Mouse (Mus musculus): ENCODE data around the gene Gm20388. TPM values are rescaled to one million over a fixed set of nuclear protein-coding genes. Genes with fewer than 3 reads are reported as not detected.
A peak's percentile ranks its signal among the peaks of the same experiment; 100 is the strongest.

Gene Gm20388
- total and polyA plus RNA-seq, 3 experiments: 0.02 to 0.05 TPM; not detected in 1

- peak; percentile 76 for ATAC-seq (ENCODE audit: extremely low read depth, insufficient number of reproducible peaks, low FRiP score, poor library complexity, severe bottlenecking)
- peak; percentile 86 for DNase-seq (ENCODE audit: low spot score)
- H3K27me3 ChIP-seq (ENCODE audit: insufficient read depth, low read length): no peaks in the 10 kb centered on the region
- peaks cover 82% of the 10 kb centered on the region for H3K4me1 ChIP-seq (ENCODE audit: insufficient read depth, low read depth, low read length)
- H3K36me3 ChIP-seq (replicated peaks): peaks cover 56% of the 10 kb centered on the region
- TF ChIP-seq CTCF (IDR thresholded peaks at IDR 0.05; ENCODE audit: low read depth, low read length) (no peak), TAL1 (conservative IDR thresholded peaks at IDR 0.05; ENCODE audit: low read depth, low read length) (no peak), GATA1 (IDR thresholded peaks at IDR 0.05; ENCODE audit: borderline replicate concordance, low read length) (no peak), GATA2 (IDR thresholded peaks at IDR 0.05; ENCODE audit: borderline replicate concordance, low read depth, low read length) (no peak), POLR2AphosphoS5 (IDR thresholded peaks at IDR 0.05; ENCODE audit: insufficient replicate concordance, low read depth, low read length) (no peak)
- 0 out of 2 replicates have a peak, but pooled peaks cover 2% of the 10 kb centered on the region for H3K9me3 ChIP-seq (replicated peaks)
- H3K4me3 ChIP-seq (ENCODE audit: low read depth, low read length): peak overlapping the region; percentile 86
Measured at GRCm38 (mm10) chr8:122547815-122548214, 2637.2 kb downstream of the Gm20388 start.

DNA sequence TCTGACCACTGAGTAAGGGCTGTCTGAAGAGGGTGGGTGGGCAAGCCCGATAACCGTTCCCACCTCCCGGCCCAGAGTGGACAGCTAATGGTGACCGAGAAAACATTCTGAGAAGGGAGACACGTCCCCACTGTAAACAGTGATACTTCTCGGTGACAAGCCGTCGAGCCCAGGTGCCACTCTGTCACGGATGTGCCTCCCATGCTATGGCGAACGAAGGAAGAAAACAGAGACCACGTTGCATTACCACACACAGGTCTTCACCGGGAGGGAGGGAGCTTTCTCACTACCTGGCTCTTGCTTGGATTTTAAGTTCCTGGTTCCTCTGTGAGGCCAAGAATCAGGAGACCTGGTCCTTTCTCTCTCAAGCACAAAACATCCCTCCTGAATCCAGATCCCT lies 2637.7 kb downstream of the Gm20388 start:
- TF ChIP-seq CTCF (IDR thresholded peaks at IDR 0.05; ENCODE audit: low read depth, low read length) (no peak), POLR2AphosphoS5 (IDR thresholded peaks at IDR 0.05; ENCODE audit: insufficient replicate concordance, low read depth, low read length) (no peak), TAL1 (conservative IDR thresholded peaks at IDR 0.05; ENCODE audit: low read depth, low read length) (no peak), GATA2 (IDR thresholded peaks at IDR 0.05; ENCODE audit: borderline replicate concordance, low read depth, low read length) (no peak), GATA1 (IDR thresholded peaks at IDR 0.05; ENCODE audit: borderline replicate concordance, low read length) (no peak)
- ATAC-seq (ENCODE audit: extremely low read depth, insufficient number of reproducible peaks, low FRiP score, poor library complexity, severe bottlenecking) (no peak), DNase-seq (ENCODE audit: low spot score) (no peak)
- H3K9me3 ChIP-seq (replicated peaks): 0 out of 2 replicates have a peak, but pooled peaks cover 2% of the 10 kb centered on the region
- peak overlapping the region; percentile 86 for H3K4me3 ChIP-seq (ENCODE audit: low read depth, low read length)
- H3K4me1 ChIP-seq (ENCODE audit: insufficient read depth, low read depth, low read length): peaks cover 79% of the 10 kb centered on the region
- peaks cover 51% of the 10 kb centered on the region for H3K36me3 ChIP-seq (replicated peaks)
- H3K27me3 ChIP-seq (ENCODE audit: insufficient read depth, low read length): no peaks in the 10 kb centered on the region

DNA sequence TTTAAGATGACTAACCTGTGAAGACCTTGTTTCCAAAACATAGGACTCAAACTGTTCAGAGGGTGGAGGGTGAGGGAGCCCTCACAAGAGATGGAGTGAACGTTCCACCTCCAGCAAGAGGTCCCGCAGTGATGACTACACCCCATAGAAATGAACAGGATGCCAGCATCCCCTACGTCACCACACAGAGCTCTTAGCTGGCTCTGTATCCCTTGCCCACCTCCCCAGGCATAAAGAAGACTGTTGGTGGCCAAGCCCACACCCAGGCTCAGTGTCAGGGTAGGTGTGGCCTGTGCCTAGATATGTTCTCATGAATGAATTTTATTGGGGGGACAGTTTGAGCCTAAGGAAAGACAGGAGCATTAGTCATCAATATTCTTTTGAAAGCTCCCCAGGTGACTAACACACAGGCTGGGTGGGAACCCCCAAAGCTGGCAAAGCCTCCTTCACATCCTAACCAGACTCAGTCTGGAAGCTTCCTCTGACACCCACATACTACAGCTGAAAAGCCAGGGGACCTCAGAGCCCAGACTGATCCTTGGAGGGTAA lies 2638.3 kb downstream of the Gm20388 start:
- TF ChIP-seq TAL1 (conservative IDR thresholded peaks at IDR 0.05; ENCODE audit: low read depth, low read length) (no peak), GATA1 (IDR thresholded peaks at IDR 0.05; ENCODE audit: borderline replicate concordance, low read length) (no peak)
- Histone ChIP-seq H3K36me3 (replicated peaks) (peaks cover 45% of the 10 kb centered on the region), H3K4me1 (ENCODE audit: insufficient read depth, low read depth, low read length) (peaks cover 78% of the 10 kb centered on the region), H3K27me3 (ENCODE audit: insufficient read depth, low read length) (no peaks in the 10 kb centered on the region), H3K9me3 (replicated peaks) (0 out of 2 replicates have a peak, but pooled peaks cover under 1% of the 10 kb centered on the region), H3K4me3 (ENCODE audit: low read depth, low read length) (peak overlapping the region; percentile 86)
- DNase-seq (ENCODE audit: low spot score) (no peak), ATAC-seq (ENCODE audit: extremely low read depth, insufficient number of reproducible peaks, low FRiP score, poor library complexity, severe bottlenecking) (no peak)

- TF ChIP-seq GATA2 (IDR thresholded peaks at IDR 0.05; ENCODE audit: borderline replicate concordance, low read depth, low read length): no peak
- TF ChIP-seq CTCF (IDR thresholded peaks at IDR 0.05; ENCODE audit: low read depth, low read length): no peak
- no peak for TF ChIP-seq GATA1 (IDR thresholded peaks at IDR 0.05; ENCODE audit: borderline replicate concordance, low read length)
- TF ChIP-seq POLR2AphosphoS5 (IDR thresholded peaks at IDR 0.05; ENCODE audit: insufficient replicate concordance, low read depth, low read length): no peak
- no peak for TF ChIP-seq TAL1 (conservative IDR thresholded peaks at IDR 0.05; ENCODE audit: low read depth, low read length)
- Histone ChIP-seq H3K4me3 (ENCODE audit: low read depth, low read length) (peak overlapping the region; percentile 86), H3K27me3 (ENCODE audit: insufficient read depth, low read length) (no peaks in the 10 kb centered on the region), H3K9me3 (replicated peaks) (no peaks in the 10 kb centered on the region), H3K4me1 (ENCODE audit: insufficient read depth, low read depth, low read length) (peaks cover 71% of the 10 kb centered on the region), H3K36me3 (replicated peaks) (peaks cover 35% of the 10 kb centered on the region)
- DNase-seq (ENCODE audit: low spot score): no peak
- no peak for ATAC-seq (ENCODE audit: extremely low read depth, insufficient number of reproducible peaks, low FRiP score, poor library complexity, severe bottlenecking)
Measured at GRCm38 (mm10) chr8:122550234-122550994, 2639.8 kb downstream of the Gm20388 start.

- TF ChIP-seq POLR2AphosphoS5 (IDR thresholded peaks at IDR 0.05; ENCODE audit: insufficient replicate concordance, low read depth, low read length): no peak
- no peak for TF ChIP-seq CTCF (IDR thresholded peaks at IDR 0.05; ENCODE audit: low read depth, low read length)
- no peak for ATAC-seq (ENCODE audit: extremely low read depth, insufficient number of reproducible peaks, low FRiP score, poor library complexity, severe bottlenecking)
- H3K4me3 ChIP-seq (ENCODE audit: low read depth, low read length): peak overlapping the region; percentile 86
- no peak for DNase-seq (ENCODE audit: low spot score)
- peaks cover 33% of the 10 kb centered on the region for H3K36me3 ChIP-seq (replicated peaks)
- no peaks in the 10 kb centered on the region for H3K27me3 ChIP-seq (ENCODE audit: insufficient read depth, low read length)
- no peaks in the 10 kb centered on the region for H3K9me3 ChIP-seq (replicated peaks)
- peaks cover 71% of the 10 kb centered on the region for H3K4me1 ChIP-seq (ENCODE audit: insufficient read depth, low read depth, low read length)
Measured at GRCm38 (mm10) chr8:122550995-122551264, 2640.3 kb downstream of the Gm20388 start.

DNA sequence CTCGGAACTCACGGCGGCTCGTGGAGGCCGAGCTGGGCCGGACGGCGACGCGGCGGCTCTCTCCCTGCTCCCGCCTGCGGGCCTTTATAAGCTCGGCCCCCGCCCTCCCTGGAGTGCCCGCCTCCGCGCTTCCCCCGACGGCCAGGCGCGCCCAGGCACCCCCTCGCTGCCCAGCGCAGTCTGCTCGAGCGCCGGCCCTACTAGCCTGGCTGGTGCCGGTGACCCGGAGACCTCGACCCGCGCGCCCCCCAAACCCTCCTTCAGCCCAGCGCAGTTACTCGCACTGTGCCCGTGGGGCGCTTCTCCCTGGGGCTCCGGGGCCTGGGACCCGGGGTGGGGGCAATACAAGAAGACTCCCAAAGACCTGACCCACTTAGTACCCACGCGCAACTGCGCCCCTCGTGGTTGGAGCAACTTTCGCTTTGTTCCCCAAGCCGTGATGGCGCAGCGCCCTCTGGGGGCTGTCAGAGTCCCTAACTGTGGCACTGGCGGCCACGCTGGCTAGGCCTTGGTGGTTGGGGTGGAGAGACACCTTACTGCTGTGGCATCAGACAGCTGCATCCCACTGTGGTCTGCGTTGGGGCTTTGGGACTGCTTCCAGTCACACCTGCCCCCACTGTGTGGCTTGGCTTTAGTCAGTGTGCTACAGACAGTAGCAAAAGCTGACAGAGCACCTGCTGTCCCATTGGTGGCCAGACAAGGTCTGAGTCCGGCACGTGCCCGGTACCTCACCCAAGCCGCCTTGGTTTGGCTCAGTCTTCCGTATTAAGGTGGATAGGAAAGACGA lies 2640.8 kb downstream of the Gm20388 start, which contains the start of gene Piezo1:
Gene Piezo1, minus strand, starts transcription at position 65 of the 787 bp plus-strand sequence.
- H3K4me3 ChIP-seq (ENCODE audit: low read depth, low read length): peak within 1 kb of the TSS; percentile 86
- no peaks in the 10 kb centered on the region for H3K9me3 ChIP-seq (replicated peaks)
- H3K36me3 ChIP-seq (replicated peaks): peaks cover 28% of the 10 kb centered on the region
- TF ChIP-seq CTCF (IDR thresholded peaks at IDR 0.05; ENCODE audit: low read depth, low read length) (peak; percentile 94), GATA2 (IDR thresholded peaks at IDR 0.05; ENCODE audit: borderline replicate concordance, low read depth, low read length) (no peak), GATA1 (IDR thresholded peaks at IDR 0.05; ENCODE audit: borderline replicate concordance, low read length) (no peak), TAL1 (conservative IDR thresholded peaks at IDR 0.05; ENCODE audit: low read depth, low read length) (no peak), POLR2AphosphoS5 (IDR thresholded peaks at IDR 0.05; ENCODE audit: insufficient replicate concordance, low read depth, low read length) (no peak)
- no peaks in the 10 kb centered on the region for H3K27me3 ChIP-seq (ENCODE audit: insufficient read depth, low read length)
- peak; percentile 30; the same call in 1 of the 2 replicates for ATAC-seq (ENCODE audit: extremely low read depth, insufficient number of reproducible peaks, low FRiP score, poor library complexity, severe bottlenecking)
- H3K4me1 ChIP-seq (ENCODE audit: insufficient read depth, low read depth, low read length): peaks cover 71% of the 10 kb centered on the region
- DNase-seq (ENCODE audit: low spot score): peak; percentile 61

Measured in G1E (cell line).